ENCODE assay signal across 23 mouse cellular contexts in the genomic region with DNA sequence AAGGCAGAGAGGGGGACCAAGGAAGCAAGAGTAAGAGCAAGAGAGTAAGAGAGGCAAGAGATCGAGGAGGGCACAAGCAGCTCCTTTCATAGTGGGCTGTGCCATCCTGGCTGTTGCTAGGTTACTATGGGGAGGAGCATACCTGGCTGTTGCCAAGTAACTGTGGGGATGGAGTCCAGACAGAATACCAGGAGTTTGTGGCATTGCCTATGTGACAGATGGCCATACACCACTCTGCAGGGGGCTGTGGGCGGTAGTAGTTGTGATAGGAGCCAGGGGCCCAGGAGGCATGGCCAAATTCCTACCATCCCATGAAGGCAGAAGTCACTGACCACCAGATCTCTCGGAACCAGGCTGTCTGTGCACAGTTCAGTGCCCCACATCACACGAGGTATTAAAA.
DNase-seq lines count a peak whose midpoint lies in the region; ATAC-seq and TF ChIP-seq lines count a peak whose summit lies in the region.
"Had no signal": no experiment of that assay in that cellular context is flagged by ENCODE, and none has a peak within 500 bp of the region (broad histone marks: within the 10 kb centered on the region; RNA-seq: fewer than 3 reads in every experiment).

No protein-coding gene starts in this region.

- 69% methylated on average over 4 of the region's 4 CpGs for WGBS in forebrain, postnatal 0 days
- WGBS in forebrain, embryonic 12.5 days, result 71% methylated on average over 4 of the region's 4 CpGs
- 69% methylated on average over 4 of the region's 4 CpGs for WGBS in midbrain, embryonic 16.5 days
- WGBS in midbrain, embryonic 13.5 days, result 73% methylated on average over 4 of the region's 4 CpGs
- 11% methylated on average over 4 of the region's 4 CpGs for WGBS in cerebellum, adult 2 months
- WGBS in kidney, embryonic 15.5 days, result 85% methylated on average over 4 of the region's 4 CpGs

- DNase-seq in forebrain, postnatal 0 days, result no peak
- peak; percentile 73 to 87 for DNase-seq in cerebellum, adult 2 months
- DNase-seq in cerebellum, postnatal 36 days, result peak; percentile 76 to 80
- DNase-seq in ovary, adult 18-20 months (ENCODE audit: low spot score), result no peak
- DNase-seq: adrenal gland, postnatal 25 days; gastrocnemius, adult 2 months; heart, adult 11 months; kidney, adult 18-20 months; kidney, postnatal 10 days; lung, adult 2 months; thymus, postnatal 4 days had no signal

- H3K4me1 ChIP-seq in forebrain, postnatal 0 days (ENCODE audit: insufficient read depth), result no peaks in the 10 kb centered on the region
- H3K4me1 ChIP-seq in forebrain, embryonic 12.5 days, result no peaks in the 10 kb centered on the region
- no peaks in the 10 kb centered on the region for H3K4me1 ChIP-seq in midbrain, embryonic 16.5 days (ENCODE audit: control insufficient read depth, insufficient read depth, low read length)
- H3K4me1 ChIP-seq in midbrain, embryonic 13.5 days (replicated peaks), result no peaks in the 10 kb centered on the region
- peaks cover 7% of the 10 kb centered on the region; the same call in 1 of the 2 replicates for H3K4me1 ChIP-seq in cerebellum, adult 2 months (ENCODE audit: control insufficient read depth, insufficient read depth, low read length)
- H3K4me1 ChIP-seq in kidney, embryonic 15.5 days, result no peaks in the 10 kb centered on the region
- H3K4me1 ChIP-seq: embryonic facial prominence, embryonic 12.5 days; heart, embryonic 12.5 days; limb, embryonic 12.5 days; liver, embryonic 12.5 days; megakaryocyte, embryonic 14.5 days; neural tube, embryonic 12.5 days had no signal

- ATAC-seq in forebrain, postnatal 0 days, result peak; percentile 28; the same call in 1 of the 2 replicates
- ATAC-seq in forebrain, embryonic 12.5 days (ENCODE audit: low FRiP score), result no peak
- peak; percentile 32; the same call in 1 of the 2 replicates for ATAC-seq in midbrain, embryonic 16.5 days
- ATAC-seq in midbrain, embryonic 13.5 days, result no peak
- no peak for ATAC-seq in kidney, embryonic 15.5 days (replicated peaks; ENCODE audit: low FRiP score)
- ATAC-seq: liver, embryonic 12.5 days had no signal

- H3K27ac ChIP-seq in forebrain, postnatal 0 days (ENCODE audit: low read depth, low read length), result no peak overlapping the region
- no peak overlapping the region for H3K27ac ChIP-seq in forebrain, embryonic 12.5 days
- H3K27ac ChIP-seq in midbrain, embryonic 16.5 days (ENCODE audit: low read length), result no peak overlapping the region
- H3K27ac ChIP-seq in midbrain, embryonic 13.5 days, result no peak overlapping the region
- H3K27ac ChIP-seq in cerebellum, adult 2 months (ENCODE audit: insufficient read depth, low read length), result no peak overlapping the region
- H3K27ac ChIP-seq in kidney, embryonic 15.5 days, result no peak overlapping the region
- H3K27ac ChIP-seq: embryonic facial prominence, embryonic 12.5 days; limb, embryonic 12.5 days; liver, embryonic 12.5 days; neural tube, embryonic 12.5 days had no signal

- H3K9me3 ChIP-seq in forebrain, postnatal 0 days (ENCODE audit: low read length), result no peaks in the 10 kb centered on the region
- 0 out of 2 replicates have a peak, but pooled peaks cover 3% of the 10 kb centered on the region for H3K9me3 ChIP-seq in forebrain, embryonic 12.5 days
- no peaks in the 10 kb centered on the region for H3K9me3 ChIP-seq in midbrain, embryonic 16.5 days (replicated peaks; ENCODE audit: control insufficient read depth, low read length, poor library complexity, severe bottlenecking)
- no peaks in the 10 kb centered on the region for H3K9me3 ChIP-seq in midbrain, embryonic 13.5 days
- no peaks in the 10 kb centered on the region for H3K9me3 ChIP-seq in kidney, embryonic 15.5 days (replicated peaks)
- H3K9me3 ChIP-seq: embryonic facial prominence, embryonic 12.5 days; liver, embryonic 12.5 days; neural tube, embryonic 12.5 days had no signal

- no peak overlapping the region for H3K4me2 ChIP-seq in forebrain, postnatal 0 days (ENCODE audit: low read depth)
- H3K4me2 ChIP-seq in forebrain, embryonic 12.5 days, result no peak overlapping the region
- H3K4me2 ChIP-seq in midbrain, embryonic 16.5 days (ENCODE audit: low read length), result no peak overlapping the region
- H3K4me2 ChIP-seq in midbrain, embryonic 13.5 days (replicated peaks), result no peak overlapping the region
- H3K4me2 ChIP-seq in kidney, embryonic 15.5 days, result no peak overlapping the region
- H3K4me2 ChIP-seq: embryonic facial prominence, embryonic 12.5 days; heart, embryonic 12.5 days; limb, embryonic 12.5 days; liver, embryonic 12.5 days; neural tube, embryonic 12.5 days had no signal

- H3K4me3 ChIP-seq in forebrain, postnatal 0 days (ENCODE audit: low read depth, low read length), result no peak overlapping the region
- H3K4me3 ChIP-seq in forebrain, embryonic 12.5 days (replicated peaks), result no peak overlapping the region
- H3K4me3 ChIP-seq in midbrain, embryonic 16.5 days (ENCODE audit: low read depth, low read length), result no peak overlapping the region
- no peak overlapping the region for H3K4me3 ChIP-seq in midbrain, embryonic 13.5 days (replicated peaks)
- H3K4me3 ChIP-seq in cerebellum, adult 2 months (replicated peaks; ENCODE audit: insufficient read depth, low read depth, low read length), result no peak overlapping the region
- no peak overlapping the region for H3K4me3 ChIP-seq in kidney, embryonic 15.5 days (replicated peaks)
- H3K4me3 ChIP-seq: embryonic facial prominence, embryonic 12.5 days; erythroblast, embryonic 14.5 days; gastrocnemius, adult 2 months; heart, embryonic 12.5 days; limb, embryonic 12.5 days; liver, embryonic 12.5 days; megakaryocyte, embryonic 14.5 days; neural tube, embryonic 12.5 days had no signal

- no peak overlapping the region for H3K9ac ChIP-seq in forebrain, postnatal 0 days
- H3K9ac ChIP-seq in forebrain, embryonic 12.5 days, result no peak overlapping the region
- no peak overlapping the region for H3K9ac ChIP-seq in midbrain, embryonic 16.5 days (ENCODE audit: low read depth, low read length)
- no peak overlapping the region for H3K9ac ChIP-seq in midbrain, embryonic 13.5 days (replicated peaks)
- H3K9ac ChIP-seq in kidney, embryonic 15.5 days, result no peak overlapping the region
- H3K9ac ChIP-seq: embryonic facial prominence, embryonic 12.5 days; heart, embryonic 12.5 days; limb, embryonic 12.5 days; liver, embryonic 12.5 days; neural tube, embryonic 12.5 days had no signal

- no peak for TF ChIP-seq CTCF in forebrain, postnatal 0 days (IDR thresholded peaks at IDR 0.05; ENCODE audit: low read depth)
- no peak for TF ChIP-seq CTCF in cerebellum, adult 2 months (IDR thresholded peaks at IDR 0.05; ENCODE audit: borderline replicate concordance, insufficient read depth, low read depth, low read length)

- no peaks in the 10 kb centered on the region for H3K27me3 ChIP-seq in forebrain, postnatal 0 days (ENCODE audit: insufficient read depth, low read length)
- no peaks in the 10 kb centered on the region for H3K27me3 ChIP-seq in forebrain, embryonic 12.5 days
- H3K27me3 ChIP-seq in midbrain, embryonic 16.5 days (ENCODE audit: control insufficient read depth, insufficient read depth, low read depth, low read length), result no peaks in the 10 kb centered on the region
- no peaks in the 10 kb centered on the region for H3K27me3 ChIP-seq in midbrain, embryonic 13.5 days
- H3K27me3 ChIP-seq in cerebellum, adult 2 months (ENCODE audit: control insufficient read depth, insufficient read depth, low read length), result no peaks in the 10 kb centered on the region
- H3K27me3 ChIP-seq in kidney, embryonic 15.5 days, result no peaks in the 10 kb centered on the region
- H3K27me3 ChIP-seq: embryonic facial prominence, embryonic 12.5 days; heart, embryonic 12.5 days; liver, embryonic 12.5 days; megakaryocyte, embryonic 14.5 days; neural tube, embryonic 12.5 days had no signal

- no peaks in the 10 kb centered on the region for H3K36me3 ChIP-seq in forebrain, postnatal 0 days (ENCODE audit: insufficient read depth)
- H3K36me3 ChIP-seq in forebrain, embryonic 12.5 days (replicated peaks), result no peaks in the 10 kb centered on the region
- H3K36me3 ChIP-seq in midbrain, embryonic 16.5 days (ENCODE audit: control insufficient read depth, insufficient read depth, low read length), result no peaks in the 10 kb centered on the region
- H3K36me3 ChIP-seq in midbrain, embryonic 13.5 days, result no peaks in the 10 kb centered on the region
- no peaks in the 10 kb centered on the region for H3K36me3 ChIP-seq in kidney, embryonic 15.5 days
- H3K36me3 ChIP-seq: embryonic facial prominence, embryonic 12.5 days; G1E; heart, embryonic 12.5 days; limb, embryonic 12.5 days; liver, embryonic 12.5 days; neural tube, embryonic 12.5 days had no signal

- TF ChIP-seq POLR2A in cerebellum, adult 2 months (IDR thresholded peaks at IDR 0.05; ENCODE audit: borderline replicate concordance, insufficient read depth, low read length), result no peak

Comparison
In these comparisons a context has a peak if more than half of its experiments do, and no peak if none do; other contexts are left out.
1. ATAC-seq: peak in forebrain, postnatal 0 days (single experiment) and midbrain, embryonic 16.5 days (single experiment); none in forebrain, embryonic 12.5 days (single experiment), midbrain, embryonic 13.5 days (single experiment) and kidney, embryonic 15.5 days (single experiment).
2. DNase-seq: peak in cerebellum, adult 2 months (2 of 2) and cerebellum, postnatal 36 days (2 of 2); none in forebrain, postnatal 0 days (single experiment) and ovary, adult 18-20 months (single experiment).